Mouse (Mus musculus) kidney, adult 2 months (tissue): Measurements from ENCODE around the gene Sbsn.
"Not testable (repeated sequence)": the region's sequence is repeated elsewhere in the genome, so short reads cannot be mapped to it uniquely, and the experiment has no call there.

ENCODE experiments used
- CTCF ChIP-seq: fragments of 200-500 bp; conservative IDR thresholded peaks from 2 replicates; pipeline ENCODE4 v1.5.1; 2011; ENCODE audit warnings: low read depth, mild to moderate bottlenecking, control low read depth, low read length, moderate library complexity, mixed read lengths; ENCODE audit not compliant: insufficient read depth, insufficient read length
- POLR2A ChIP-seq: fragments of 200-500 bp; IDR thresholded peaks from one replicate; pipeline ENCODE4 v1.6.1; 2011; ENCODE audit warnings: low read depth, low read length, control low read depth

- TF ChIP-seq CTCF, POLR2A: not testable (repeated sequence)
These were observed 7.7 kb upstream of the Sbsn start, which contains the start of gene Gapdhs for GRCm38 (mm10) chr7:30743617-30744016.
